Mouse (Mus musculus) cortical plate, adult 2 months (tissue): ENCODE data around the gene BC034090.

Experiments used
- CTCF ChIP-seq: fragments of 200-500 bp; IDR thresholded peaks from 2 replicates; pipeline ENCODE4 v1.5.1; 2011; ENCODE audit warnings: mild to moderate bottlenecking, control low read depth, low read length; ENCODE audit not compliant: insufficient read depth; ENCODE audit errors: extremely low read depth
- POLR2A ChIP-seq: fragments of 200-500 bp; IDR thresholded peaks from 2 replicates; pipeline ENCODE4 v1.6.1; 2011; ENCODE audit warnings: mild to moderate bottlenecking, low read length, control low read depth; ENCODE audit not compliant: insufficient read depth; ENCODE audit errors: extremely low read depth

- TF ChIP-seq POLR2A = no peak
- TF ChIP-seq CTCF = no peak
These were observed 11.9 kb downstream of the BC034090 start for GRCm38 (mm10) chr1:155232385-155232784.
